Mouse (Mus musculus): Measurements from ENCODE around the gene Plcb1.
A peak's percentile ranks its signal among the peaks of the same experiment; 100 is the strongest.
"Not testable (repeated sequence)": the region's sequence is repeated elsewhere in the genome, so short reads cannot be mapped to it uniquely, and the experiment has no call there.

Plcb1 gene

GRCm38 (mm10) chr2:135306472-135306771 lies 520.6 kb downstream of the Plcb1 start:
- DNase-seq (ENCODE audit: low read depth, low spot score), result no peak

- no peak for DNase-seq (ENCODE audit: low read depth, low spot score)
Measured at GRCm38 (mm10) chr2:135307787-135308186, 521.9 kb downstream of the Plcb1 start.

GRCm38 (mm10) chr2:135315980-135316379 lies 530.1 kb downstream of the Plcb1 start:
- no peak for DNase-seq (ENCODE audit: low read depth, low spot score)

GRCm38 (mm10) chr2:135318136-135318535 lies 532.3 kb downstream of the Plcb1 start:
- DNase-seq (ENCODE audit: low read depth, low spot score), result no peak

GRCm38 (mm10) chr2:135323276-135323954 lies 537.5 kb downstream of the Plcb1 start:
- DNase-seq (ENCODE audit: low read depth, low spot score), result no peak

GRCm38 (mm10) chr2:135323955-135324302 lies 538.1 kb downstream of the Plcb1 start:
- DNase-seq (ENCODE audit: low read depth, low spot score), result peak; percentile 18

GRCm38 (mm10) chr2:135328756-135329155 lies 542.9 kb downstream of the Plcb1 start:
- peak; percentile 22 for DNase-seq (ENCODE audit: low read depth, low spot score)

- DNase-seq (ENCODE audit: low read depth, low spot score), result peak; percentile 51
Measured at GRCm38 (mm10) chr2:135329782-135330545, 544.1 kb downstream of the Plcb1 start.

GRCm38 (mm10) chr2:135331868-135332267 lies 546.0 kb downstream of the Plcb1 start:
- DNase-seq (ENCODE audit: low read depth, low spot score), result no peak

- DNase-seq (ENCODE audit: low read depth, low spot score), result peak; percentile 15
Measured at GRCm38 (mm10) chr2:135356311-135356710, 570.4 kb downstream of the Plcb1 start.

GRCm38 (mm10) chr2:135361798-135362197 lies 575.9 kb downstream of the Plcb1 start:
- peak; percentile 50 for DNase-seq (ENCODE audit: low read depth, low spot score)

GRCm38 (mm10) chr2:135362948-135363347 lies 577.1 kb downstream of the Plcb1 start:
- DNase-seq (ENCODE audit: low read depth, low spot score), result no peak

GRCm38 (mm10) chr2:135370259-135370835 lies 584.5 kb downstream of the Plcb1 start:
- no peak for DNase-seq (ENCODE audit: low read depth, low spot score)

GRCm38 (mm10) chr2:135380796-135381195 lies 594.9 kb downstream of the Plcb1 start:
- DNase-seq (ENCODE audit: low read depth, low spot score), result not testable (repeated sequence)

- no peak for DNase-seq (ENCODE audit: low read depth, low spot score)
Measured at GRCm38 (mm10) chr2:135381396-135381795, 595.5 kb downstream of the Plcb1 start.

GRCm38 (mm10) chr2:135387990-135388389 lies 602.1 kb downstream of the Plcb1 start:
- peak; percentile 14 for DNase-seq (ENCODE audit: low read depth, low spot score)

- no peak for DNase-seq (ENCODE audit: low read depth, low spot score)
Measured at GRCm38 (mm10) chr2:135394698-135395097, 608.8 kb downstream of the Plcb1 start.

GRCm38 (mm10) chr2:135396375-135396774 lies 610.5 kb downstream of the Plcb1 start:
- DNase-seq (ENCODE audit: low read depth, low spot score), result no peak

GRCm38 (mm10) chr2:135397970-135398369 lies 612.1 kb downstream of the Plcb1 start:
- DNase-seq (ENCODE audit: low read depth, low spot score), result no peak

GRCm38 (mm10) chr2:135399760-135400159 lies 613.9 kb downstream of the Plcb1 start:
- DNase-seq (ENCODE audit: low read depth, low spot score), result no peak

GRCm38 (mm10) chr2:135402916-135403315 lies 617.0 kb downstream of the Plcb1 start:
- DNase-seq (ENCODE audit: low read depth, low spot score), result no peak

GRCm38 (mm10) chr2:135403344-135403743 lies 617.5 kb downstream of the Plcb1 start:
- DNase-seq (ENCODE audit: low read depth, low spot score), result no peak

GRCm38 (mm10) chr2:135404095-135404494 lies 618.2 kb downstream of the Plcb1 start:
- no peak for DNase-seq (ENCODE audit: low read depth, low spot score)

Measured in CD4-positive, CD25-positive, alpha-beta regulatory T cell, adult 2 months (primary cell).